Mouse (Mus musculus) small intestine, adult 2 months (tissue): Measurements from ENCODE around the gene Tmem82. TPM values are rescaled to one million over a fixed set of nuclear protein-coding genes. Genes with fewer than 3 reads are reported as not detected.

Experiments used
- H3K27ac ChIP-seq: fragments of 200-500 bp; 2 replicates; pipeline ENCODE4 v1.5.1; 2012; ENCODE audit warnings: low read depth, low read length, control low read depth, inconsistent platforms; ENCODE audit not compliant: insufficient read depth
- H3K27me3 ChIP-seq: fragments of 200-500 bp; 2 replicates; pipeline ENCODE4 v1.6.1; 2012; ENCODE audit warnings: mild to moderate bottlenecking, moderate library complexity, low read length, inconsistent platforms; ENCODE audit not compliant: control insufficient read depth, insufficient read depth
- H3K36me3 ChIP-seq: fragments of 200-500 bp; 2 replicates; pipeline ENCODE4 v1.6.1; 2012; ENCODE audit warnings: mild to moderate bottlenecking, low read length, control low read depth, inconsistent platforms; ENCODE audit not compliant: control insufficient read depth, insufficient read depth
- H3K4me1 ChIP-seq: fragments of 200-500 bp; 2 replicates; pipeline ENCODE4 v1.6.1; 2012; ENCODE audit warnings: low read length, inconsistent platforms, mixed read lengths; ENCODE audit not compliant: control insufficient read depth, insufficient read depth, insufficient read length
- H3K4me3 ChIP-seq: fragments of 200-500 bp; 2 replicates; pipeline ENCODE4 v1.5.1; 2012; ENCODE audit warnings: low read depth, mild to moderate bottlenecking, control low read depth, inconsistent platforms, low read length, moderate library complexity
- CTCF ChIP-seq: fragments of 200-500 bp; IDR thresholded peaks from 2 replicates; pipeline ENCODE4 v1.5.1; 2012; ENCODE audit warnings: low read depth, mild to moderate bottlenecking, control low read depth, inconsistent platforms, low read length, moderate library complexity, mixed read lengths; ENCODE audit not compliant: insufficient replicate concordance, insufficient read length; ENCODE audit errors: extremely low read depth
- POLR2A ChIP-seq: fragments of 200-500 bp; IDR thresholded peaks from 2 replicates; pipeline ENCODE4 v1.6.1; 2012; ENCODE audit warnings: low read depth, mild to moderate bottlenecking, control low read depth, inconsistent platforms, low read length, moderate library complexity
- WGBS: fragments of 180-500 bp; shearing (Covaris S2); methylation state at CpG from one replicate; pipeline ENCODE4 v1.1.7; 2018; 5-methylcytosine and 5-hydroxymethylcytosine counted together
- polyA plus RNA-seq: library from polyadenylated mRNA; depleted of rRNA; stranded (reverse); fragments of >200 nt; gene quantifications from 2 replicates; pipeline ENCODE4 v1.2.3, GENCODE M21; 2012

Tmem82 gene
- polyA plus RNA-seq, 1 experiment = 61.9 TPM

GRCm38 (mm10) chr4:141658846-141659484 lies 40.5 kb upstream of the Tmem82 start:
- Histone ChIP-seq H3K4me1 (peaks cover 3% of the 10 kb centered on the region), H3K27ac (no peak overlapping the region), H3K36me3 (0 out of 2 replicates have a peak, but pooled peaks cover 5% of the 10 kb centered on the region), H3K27me3 (no peaks in the 10 kb centered on the region), H3K4me3 (no peak overlapping the region)
- WGBS = 83% methylated on average over 6 of the region's 6 CpGs
- TF ChIP-seq CTCF (no peak), POLR2A (no peak)

GRCm38 (mm10) chr4:141656932-141657331 lies 38.5 kb upstream of the Tmem82 start:
- H3K36me3 ChIP-seq = 0 out of 2 replicates have a peak, but pooled peaks cover 5% of the 10 kb centered on the region
- WGBS = 87% methylated on average over 8 of the region's 8 CpGs
- H3K27ac ChIP-seq = no peak overlapping the region
- H3K4me3 ChIP-seq = no peak overlapping the region
- no peaks in the 10 kb centered on the region for H3K4me1 ChIP-seq
- TF ChIP-seq CTCF = no peak
- TF ChIP-seq POLR2A = no peak
- H3K27me3 ChIP-seq = no peaks in the 10 kb centered on the region

- H3K27ac ChIP-seq = no peak overlapping the region
- TF ChIP-seq CTCF = no peak
- TF ChIP-seq POLR2A = no peak
- no peak overlapping the region for H3K4me3 ChIP-seq
- H3K4me1 ChIP-seq = no peaks in the 10 kb centered on the region
- H3K36me3 ChIP-seq = peaks cover 8% of the 10 kb centered on the region; the same call in 1 of the 2 replicates
- H3K27me3 ChIP-seq = no peaks in the 10 kb centered on the region
- WGBS = 80% methylated on average over 12 of the region's 12 CpGs
Observed at GRCm38 (mm10) chr4:141655908-141656608, 37.6 kb upstream of the Tmem82 start.

GRCm38 (mm10) chr4:141654509-141654908 lies 36.1 kb upstream of the Tmem82 start:
- WGBS = 88% methylated on average over 6 of the region's 6 CpGs
- H3K36me3 ChIP-seq = peaks cover 5% of the 10 kb centered on the region; the same call in 1 of the 2 replicates
- TF ChIP-seq POLR2A = no peak
- TF ChIP-seq CTCF = no peak

GRCm38 (mm10) chr4:141653813-141654212 lies 35.4 kb upstream of the Tmem82 start:
- TF ChIP-seq CTCF = no peak
- Histone ChIP-seq H3K27me3 (no peaks in the 10 kb centered on the region), H3K36me3 (peaks cover 4% of the 10 kb centered on the region; the same call in 1 of the 2 replicates), H3K27ac (no peak overlapping the region), H3K4me1 (no peaks in the 10 kb centered on the region), H3K4me3 (no peak overlapping the region)
- WGBS = 95% methylated on average over 13 of the region's 13 CpGs

More at GRCm38 (mm10) chr4:141654509-141654908, 36.1 kb upstream of the Tmem82 start:
- H3K4me3 ChIP-seq = no peak overlapping the region
- H3K27me3 ChIP-seq = no peaks in the 10 kb centered on the region
- H3K4me1 ChIP-seq = no peaks in the 10 kb centered on the region
- no peak overlapping the region for H3K27ac ChIP-seq

- TF ChIP-seq CTCF (no peak), POLR2A (no peak)
- 87% methylated on average over 8 of the region's 8 CpGs for WGBS
- no peak overlapping the region for H3K27ac ChIP-seq
Observed at GRCm38 (mm10) chr4:141653044-141653443, 34.6 kb upstream of the Tmem82 start.

GRCm38 (mm10) chr4:141651944-141652343 lies 33.5 kb upstream of the Tmem82 start:
- no peaks in the 10 kb centered on the region for H3K4me1 ChIP-seq
- H3K27ac ChIP-seq = no peak overlapping the region
- peaks cover 4% of the 10 kb centered on the region; the same call in 1 of the 2 replicates for H3K36me3 ChIP-seq
- H3K27me3 ChIP-seq = no peaks in the 10 kb centered on the region
- TF ChIP-seq POLR2A = no peak
- no peak for TF ChIP-seq CTCF
- H3K4me3 ChIP-seq = no peak overlapping the region
- 92% methylated on average over 10 of the region's 10 CpGs for WGBS

More at GRCm38 (mm10) chr4:141653044-141653443, 34.6 kb upstream of the Tmem82 start:
- no peaks in the 10 kb centered on the region for H3K4me1 ChIP-seq
- H3K36me3 ChIP-seq = peaks cover 4% of the 10 kb centered on the region; the same call in 1 of the 2 replicates
- H3K27me3 ChIP-seq = no peaks in the 10 kb centered on the region
- H3K4me3 ChIP-seq = no peak overlapping the region
